Mouse (Mus musculus) lung, embryonic 15.5 days (tissue): ENCODE results near the gene Lyz2. TPM values are rescaled to one million over a fixed set of nuclear protein-coding genes. Genes with fewer than 3 reads are reported as not detected.
A peak's percentile ranks its signal among the peaks of the same experiment; 100 is the strongest.

Experiments
- ATAC-seq: fragments of 200-750 bp; cut with Nextera tagmentation; 2 replicates; pipeline ENCODE4 v1.8.0; 2017; ENCODE audit warnings: moderate number of reproducible peaks, borderline replicate concordance; ENCODE audit not compliant: low FRiP score, low TSS enrichment; ENCODE audit errors: extremely low read depth
- H3K27ac ChIP-seq: fragments of 300-500 bp; sonication (generic); 2 replicates; pipeline ENCODE4 v1.5.1; 2015; ENCODE audit warnings: moderate library complexity, mild to moderate bottlenecking, inconsistent platforms
- H3K27me3 ChIP-seq: fragments of 300-500 bp; sonication (generic); 2 replicates; pipeline ENCODE4 v1.6.1; 2015; ENCODE audit warnings: inconsistent platforms
- H3K36me3 ChIP-seq: fragments of 300-500 bp; sonication (generic); 2 replicates; pipeline ENCODE4 v1.6.1; 2015; ENCODE audit warnings: inconsistent platforms
- H3K4me1 ChIP-seq: fragments of 300-500 bp; sonication (generic); 2 replicates; pipeline ENCODE4 v1.6.1; 2015; ENCODE audit warnings: inconsistent platforms
- H3K4me2 ChIP-seq: fragments of 300-500 bp; sonication (generic); 2 replicates; pipeline ENCODE4 v1.6.1; 2015; ENCODE audit warnings: inconsistent platforms, mild to moderate bottlenecking, moderate library complexity
- H3K4me3 ChIP-seq: fragments of 300-500 bp; sonication (generic); 2 replicates; pipeline ENCODE4 v1.5.1; 2015; ENCODE audit warnings: mild to moderate bottlenecking, inconsistent platforms
- H3K9ac ChIP-seq: fragments of 300-500 bp; sonication (generic); 2 replicates; pipeline ENCODE4 v1.6.1; 2015; ENCODE audit warnings: inconsistent platforms
- H3K9me3 ChIP-seq: fragments of 300-500 bp; sonication (generic); 2 replicates; pipeline ENCODE4 v1.6.1; 2016; ENCODE audit warnings: inconsistent platforms
- WGBS: fragments of 180-500 bp; shearing (Covaris S2); methylation state at CpG from one replicate; pipeline ENCODE4 v1.1.7; 2015; 5-methylcytosine and 5-hydroxymethylcytosine counted together
- polyA plus RNA-seq: library from polyadenylated mRNA; unstranded; fragments of >200 nt; fragmentation: Nextera tagmentation; extraction: Ambion mirVana; gene quantifications from 2 replicates; pipeline ENCODE4 v1.2.1, GENCODE M21; 2015

The Lyz2 gene
- polyA plus RNA-seq, 1 experiment from 2014 or later = 197 TPM

- no peaks in the 10 kb centered on the region for H3K27me3 ChIP-seq
- ATAC-seq = peak; percentile 87; the same call in 1 of the 2 replicates
- H3K36me3 ChIP-seq = no peaks in the 10 kb centered on the region
- 26% methylated on average over 11 of the region's 11 CpGs for WGBS
- H3K27ac ChIP-seq = peak overlapping the region; percentile 56
- H3K9me3 ChIP-seq = no peaks in the 10 kb centered on the region
- H3K4me2 ChIP-seq = peak overlapping the region; percentile 40
- peak overlapping the region; percentile 9; the same call in 1 of the 2 replicates for H3K4me3 ChIP-seq
- H3K9ac ChIP-seq = no peak overlapping the region
- peaks cover 2% of the 10 kb centered on the region; the same call in 1 of the 2 replicates for H3K4me1 ChIP-seq
Observed at GRCm38 (mm10) chr10:117235866-117236265, 46.3 kb downstream of the Lyz2 start.

GRCm38 (mm10) chr10:117234825-117235224 is 47.3 kb downstream of the Lyz2 start:
- no peaks in the 10 kb centered on the region for H3K9me3 ChIP-seq
- 45% methylated on average over 4 of the region's 4 CpGs for WGBS
- no peak overlapping the region for H3K9ac ChIP-seq
- H3K4me3 ChIP-seq = no peak overlapping the region
- peak overlapping the region; percentile 40; the same call in 1 of the 2 replicates for H3K4me2 ChIP-seq
- H3K36me3 ChIP-seq = no peaks in the 10 kb centered on the region
- no peak for ATAC-seq
- no peaks in the 10 kb centered on the region for H3K27me3 ChIP-seq
- H3K4me1 ChIP-seq = peaks cover 2% of the 10 kb centered on the region; the same call in 1 of the 2 replicates
- H3K27ac ChIP-seq = peak overlapping the region; percentile 56; the same call in 1 of the 2 replicates

- peaks cover 3% of the 10 kb centered on the region; the same call in 1 of the 2 replicates for H3K4me1 ChIP-seq
- ATAC-seq = no peak
- no peak overlapping the region for H3K4me3 ChIP-seq
- H3K4me2 ChIP-seq = no peak overlapping the region
- no peak overlapping the region for H3K9ac ChIP-seq
- H3K9me3 ChIP-seq = no peaks in the 10 kb centered on the region
- WGBS = 66% methylated on average over 16 of the region's 16 CpGs
- no peaks in the 10 kb centered on the region for H3K36me3 ChIP-seq
- no peaks in the 10 kb centered on the region for H3K27me3 ChIP-seq
- no peak overlapping the region for H3K27ac ChIP-seq
Observed at GRCm38 (mm10) chr10:117229826-117230225, 52.3 kb downstream of the Lyz2 start.

Other genes starting within 250 kb of the Lyz2 start
- 0.88 and 1.2 TPM in 2 replicates for gene Lrrc10, start 237.0 kb downstream of the Lyz2 start, polyA plus RNA-seq
- 235 and 246 TPM in 2 replicates for gene Cct2, start 218.5 kb downstream of the Lyz2 start, polyA plus RNA-seq
- gene Frs2, start 133.8 kb downstream of the Lyz2 start, polyA plus RNA-seq = 14.5 and 17.4 TPM in 2 replicates
- 59.3 and 60.6 TPM in 2 replicates for gene Yeats4, start 57.8 kb downstream of the Lyz2 start, polyA plus RNA-seq
- not detected in 2 replicates for gene 9530003J23Rik, start 43.6 kb downstream of the Lyz2 start, polyA plus RNA-seq
- 0.44 and 0.50 TPM in 2 replicates for gene Lyz1, start 10.5 kb upstream of the Lyz2 start, polyA plus RNA-seq
- 161 and 165 TPM in 2 replicates for gene Cpsf6, start 97.7 kb upstream of the Lyz2 start, polyA plus RNA-seq